Mouse (Mus musculus): ENCODE data around the gene Rplp1. TPM values are rescaled to one million over a fixed set of nuclear protein-coding genes. Genes with fewer than 3 reads are reported as not detected.

Rplp1 gene
- polyA plus RNA-seq, 1 experiment from 2014 or later: 2,029 TPM

DNA sequence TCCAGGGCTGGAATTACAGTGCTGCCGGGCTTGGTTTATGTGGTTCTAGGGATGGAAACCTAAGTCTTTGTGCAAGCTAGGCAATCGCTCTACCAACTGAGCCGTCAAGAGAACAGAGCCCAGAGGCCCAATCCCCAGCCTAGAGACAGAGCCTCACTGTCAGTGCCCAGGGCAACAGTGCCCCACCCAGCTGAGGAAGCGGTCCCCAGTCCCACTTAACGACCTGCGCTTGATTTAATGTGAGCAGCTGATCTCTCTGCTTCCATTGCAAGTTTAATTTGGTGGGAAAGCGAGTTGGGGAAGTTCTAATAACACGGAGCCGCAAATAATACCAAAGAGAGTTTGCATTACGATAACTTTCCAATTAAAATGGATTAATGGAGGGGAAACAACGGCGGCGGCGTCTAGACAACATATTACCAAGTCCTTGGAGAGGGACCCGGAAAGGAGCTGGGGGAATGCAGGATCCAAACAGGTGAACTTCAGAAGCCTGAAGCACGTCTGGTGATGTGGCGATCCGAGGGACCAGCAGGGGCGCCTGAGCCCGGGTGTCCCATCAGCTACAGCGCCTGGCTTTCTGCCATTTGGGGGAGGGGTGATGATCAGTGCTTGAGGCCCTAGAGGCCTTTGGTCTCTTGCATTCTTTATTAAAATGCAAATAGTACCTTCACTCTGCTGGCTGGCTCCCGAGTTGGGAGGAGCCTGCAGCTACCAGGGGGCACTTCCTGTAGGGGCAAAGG is 36.8 kb downstream of the Rplp1 start:
- no peak for DNase-seq (ENCODE audit: low spot score)

DNA sequence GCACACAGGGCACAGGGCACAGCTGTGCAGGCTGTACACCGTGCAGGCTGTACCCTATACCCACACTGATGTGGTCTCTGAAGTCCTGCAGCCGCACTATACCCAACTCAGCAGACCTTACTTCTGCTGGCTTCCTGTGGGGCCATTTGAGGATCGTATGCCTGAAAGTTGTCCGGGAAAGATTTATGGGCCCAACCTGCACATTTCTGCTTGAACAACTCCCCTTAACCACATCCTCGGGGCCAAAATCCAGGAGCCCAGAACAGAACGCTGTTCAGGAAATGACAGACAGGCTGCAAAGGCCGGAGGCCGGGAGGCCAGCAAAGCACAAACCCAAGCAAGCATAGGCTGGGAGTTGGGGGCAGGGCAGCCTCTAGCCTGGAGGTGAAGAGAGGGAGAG is 41.0 kb downstream of the Rplp1 start:
- no peak for DNase-seq (ENCODE audit: low spot score)

DNA sequence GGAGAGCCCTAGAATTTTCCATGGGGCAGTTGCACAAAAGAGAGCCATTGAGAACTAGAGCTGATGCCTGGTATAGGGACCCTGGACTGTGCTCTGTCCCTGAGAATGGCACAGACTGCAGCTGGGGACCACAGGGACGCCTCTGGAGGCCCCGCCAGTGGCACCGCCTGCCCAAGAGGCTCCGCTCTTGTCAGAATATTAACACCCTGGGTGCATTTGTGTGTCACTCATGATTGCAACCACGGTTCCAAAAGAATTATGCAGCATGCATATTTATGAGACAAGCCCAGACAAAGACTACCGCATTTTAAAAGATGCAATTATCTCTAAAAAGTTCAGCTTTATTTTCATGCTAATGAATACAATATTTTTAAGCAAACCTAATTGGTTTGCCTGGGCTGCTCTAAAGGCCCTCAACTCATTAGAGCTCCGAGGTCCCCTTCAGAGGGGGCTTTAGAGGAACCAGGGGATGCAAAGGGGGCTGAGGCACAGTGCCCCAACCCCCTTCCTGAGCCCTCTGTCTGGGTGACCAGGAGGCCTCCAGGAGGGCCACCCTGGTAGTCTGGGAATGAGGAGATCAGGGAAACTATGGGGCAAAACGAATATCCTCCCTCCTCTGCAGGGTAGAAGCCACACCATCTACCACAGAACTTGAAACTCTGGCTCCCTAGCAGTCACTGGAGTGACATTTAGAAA is 41.9 kb downstream of the Rplp1 start:
- DNase-seq (ENCODE audit: low spot score): no peak

DNA sequence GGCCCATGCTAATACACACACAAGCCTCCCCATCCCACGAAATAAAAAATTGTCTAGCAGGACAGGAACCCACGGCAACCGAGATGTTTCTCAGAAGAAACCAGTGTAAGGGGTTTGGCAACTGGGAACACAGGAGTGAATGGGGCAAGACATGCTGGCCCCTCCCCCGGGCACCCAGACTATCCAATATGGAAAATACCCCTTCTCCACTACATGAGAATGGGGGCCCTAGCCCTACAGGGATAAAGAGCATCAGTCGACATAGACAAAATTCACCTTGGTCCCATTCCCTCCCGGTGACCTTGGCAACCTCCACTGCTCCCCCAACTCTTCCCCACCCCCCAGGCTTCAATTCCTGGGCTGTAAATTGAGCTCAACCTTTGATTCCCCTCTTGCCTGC is 42.5 kb downstream of the Rplp1 start:
- no peak for DNase-seq (ENCODE audit: low spot score)

DNA sequence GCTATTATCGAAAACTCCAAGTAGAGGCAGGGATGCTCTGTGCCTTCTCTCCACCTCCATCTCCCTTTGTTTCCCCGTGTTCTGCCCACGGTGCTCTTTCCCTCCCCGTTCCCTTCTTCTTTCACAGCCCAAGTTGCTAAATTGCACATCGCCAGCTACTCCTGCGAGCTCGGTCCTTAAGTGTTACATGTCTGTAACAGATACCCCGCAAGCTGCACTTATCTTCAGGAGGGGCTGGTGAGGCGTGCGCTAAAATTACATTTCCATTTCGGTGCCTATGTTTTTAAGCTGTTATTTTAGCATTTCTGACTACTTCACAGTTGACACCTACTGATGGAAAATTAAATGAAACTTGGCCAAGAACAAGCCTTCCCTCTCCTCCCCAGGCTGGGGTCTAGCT is 46.7 kb downstream of the Rplp1 start:
- DNase-seq (ENCODE audit: low spot score): no peak

Other genes with a start within 250 kb of the Rplp1 start
- 106 and 107 TPM in 2 replicates for gene Kif23, start 32.2 kb upstream of the Rplp1 start, polyA plus RNA-seq (2015; fragmentation: Nextera tagmentation; extraction: Ambion mirVana)
- gene Paqr5, start 112.3 kb upstream of the Rplp1 start, polyA plus RNA-seq (2015; fragmentation: Nextera tagmentation; extraction: Ambion mirVana): 3.0 and 3.1 TPM in 2 replicates
- 7.2 and 8.3 TPM in 2 replicates for gene Glce, start 208.1 kb upstream of the Rplp1 start, polyA plus RNA-seq (2015; fragmentation: Nextera tagmentation; extraction: Ambion mirVana)

Measured in thymus, postnatal 0 days (tissue).